ENCODE assay signal across 16 mouse cellular contexts in the genomic region with DNA sequence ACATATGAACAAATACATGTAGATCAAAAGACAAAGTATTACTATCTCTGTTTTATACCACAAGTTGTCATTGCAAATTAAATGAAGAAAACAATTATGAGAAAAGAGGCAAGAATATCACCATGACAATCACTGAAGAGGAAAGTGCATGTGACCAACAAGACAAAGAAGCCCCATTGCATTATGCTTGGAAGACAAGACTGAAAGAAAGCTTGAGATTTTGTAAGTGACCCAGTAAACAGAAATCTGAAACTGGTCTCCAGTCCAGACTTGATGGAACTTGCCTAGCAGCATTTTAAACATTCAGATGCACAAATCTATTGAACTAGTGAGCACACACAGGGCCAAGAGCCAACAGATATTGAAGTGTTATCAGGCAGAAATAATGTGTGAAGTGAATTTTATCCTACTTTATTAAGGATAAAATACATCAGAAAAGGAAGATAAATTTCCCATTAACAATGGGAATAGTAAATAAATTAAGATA.
"Had no signal": no experiment of that assay in that cellular context is flagged by ENCODE, and none has a peak within 500 bp of the region (broad histone marks: within the 10 kb centered on the region; RNA-seq: fewer than 3 reads in every experiment).

No protein-coding gene starts in this region.

- H3K4me2 ChIP-seq: kidney, embryonic 15.5 days; liver, embryonic 13.5 days; midbrain, embryonic 12.5 days; midbrain, embryonic 15.5 days; stomach, embryonic 15.5 days had no signal

- H3K9ac ChIP-seq: kidney, embryonic 15.5 days; liver, embryonic 13.5 days; midbrain, embryonic 12.5 days; midbrain, embryonic 15.5 days; stomach, embryonic 15.5 days had no signal

- H3K4me1 ChIP-seq: kidney, embryonic 15.5 days; liver, embryonic 13.5 days; midbrain, embryonic 15.5 days; stomach, embryonic 15.5 days had no signal

- H3K4me3 ChIP-seq: kidney, embryonic 15.5 days; left cerebral cortex, adult 2 months; liver, embryonic 13.5 days; midbrain, embryonic 12.5 days; midbrain, embryonic 15.5 days; stomach, embryonic 15.5 days had no signal

- H3K27me3 ChIP-seq: kidney, embryonic 15.5 days; liver, embryonic 13.5 days; midbrain, embryonic 12.5 days; midbrain, embryonic 15.5 days; stomach, embryonic 15.5 days had no signal

- H3K9me3 ChIP-seq: kidney, embryonic 15.5 days; liver, embryonic 13.5 days; midbrain, embryonic 12.5 days; midbrain, embryonic 15.5 days; stomach, embryonic 15.5 days had no signal

- H3K36me3 ChIP-seq: kidney, embryonic 15.5 days; liver, embryonic 13.5 days; midbrain, embryonic 12.5 days; midbrain, embryonic 15.5 days; stomach, embryonic 15.5 days had no signal

- ATAC-seq: midbrain, embryonic 15.5 days had no signal

- DNase-seq: kidney, adult 8-10 months; kidney, postnatal 10 days; kidney, postnatal 36 days; layer of hippocampus, postnatal 36 days; liver, embryonic 13.5 days; lung, adult 2 months; lung, postnatal 14 days; lung, postnatal 4 days; right cerebral cortex, postnatal 25 days; spleen, adult 18-20 months; thymus, postnatal 25 days had no signal

- H3K27ac ChIP-seq: kidney, embryonic 15.5 days; left cerebral cortex, adult 2 months; liver, embryonic 13.5 days; midbrain, embryonic 12.5 days; midbrain, embryonic 15.5 days; stomach, embryonic 15.5 days had no signal
